Mouse (Mus musculus) neural tube, embryonic 14.5 days (tissue): ENCODE data around the gene Lrtm1. TPM values are rescaled to one million over a fixed set of nuclear protein-coding genes. Genes with fewer than 3 reads are reported as not detected.

ENCODE experiments used
- ATAC-seq: fragments of 200-750 bp; cut with Nextera tagmentation; 2 replicates; pipeline ENCODE4 v1.8.0; 2017; ENCODE audit warnings: low read depth, mild to moderate bottlenecking, moderate TSS enrichment, moderate library complexity
- H3K27ac ChIP-seq: fragments of 300-500 bp; sonication (generic); 2 replicates; pipeline ENCODE4 v1.5.1; 2014; ENCODE audit warnings: low read depth, mild to moderate bottlenecking, control low read depth, low read length, moderate library complexity, mixed read lengths
- H3K27me3 ChIP-seq: fragments of 300-500 bp; sonication (generic); 2 replicates; pipeline ENCODE4 v1.6.1; 2014; ENCODE audit warnings: low read length; ENCODE audit not compliant: control insufficient read depth, insufficient read depth
- H3K36me3 ChIP-seq: fragments of 300-500 bp; sonication (generic); 2 replicates; pipeline ENCODE4 v1.6.1; 2014; ENCODE audit warnings: low read length, mixed read lengths; ENCODE audit not compliant: control insufficient read depth, insufficient read depth
- H3K4me1 ChIP-seq: fragments of 300-500 bp; sonication (generic); 2 replicates; pipeline ENCODE4 v1.6.1; 2014; ENCODE audit warnings: low read length; ENCODE audit not compliant: control insufficient read depth, insufficient read depth
- H3K4me2 ChIP-seq: fragments of 300-500 bp; sonication (generic); 2 replicates; pipeline ENCODE4 v1.6.1; 2014; ENCODE audit warnings: mild to moderate bottlenecking, low read depth, low read length, control low read depth
- H3K4me3 ChIP-seq: fragments of 300-500 bp; sonication (generic); 2 replicates; pipeline ENCODE4 v1.5.1; 2014; ENCODE audit warnings: low read depth, low read length, control low read depth, mixed read lengths
- H3K9ac ChIP-seq: fragments of 300-500 bp; sonication (generic); replicated peaks from 2 replicates; pipeline ENCODE4 v1.6.1; 2014; ENCODE audit warnings: low read depth, mild to moderate bottlenecking, control low read depth, low read length, mixed read lengths
- H3K9me3 ChIP-seq: fragments of 300-500 bp; sonication (generic); 2 replicates; pipeline ENCODE4 v1.6.1; 2016; ENCODE audit warnings: low read length; ENCODE audit not compliant: control insufficient read depth
- WGBS: fragments of 180-500 bp; shearing (Covaris S2); extraction: QIAGEN DNeasy Blood & Tissue Kit; methylation state at CpG from one replicate; pipeline ENCODE4 v1.1.7; 2014; 5-methylcytosine and 5-hydroxymethylcytosine counted together
- polyA plus RNA-seq: library from polyadenylated mRNA; unstranded; fragments of >200 nt; fragmentation: Nextera tagmentation; extraction: Ambion mirVana; gene quantifications from 2 replicates; pipeline ENCODE4 v1.2.1, GENCODE M21; 2014

The Lrtm1 gene
- 0.54 and 0.68 TPM in 2 replicates for polyA plus RNA-seq

DNA sequence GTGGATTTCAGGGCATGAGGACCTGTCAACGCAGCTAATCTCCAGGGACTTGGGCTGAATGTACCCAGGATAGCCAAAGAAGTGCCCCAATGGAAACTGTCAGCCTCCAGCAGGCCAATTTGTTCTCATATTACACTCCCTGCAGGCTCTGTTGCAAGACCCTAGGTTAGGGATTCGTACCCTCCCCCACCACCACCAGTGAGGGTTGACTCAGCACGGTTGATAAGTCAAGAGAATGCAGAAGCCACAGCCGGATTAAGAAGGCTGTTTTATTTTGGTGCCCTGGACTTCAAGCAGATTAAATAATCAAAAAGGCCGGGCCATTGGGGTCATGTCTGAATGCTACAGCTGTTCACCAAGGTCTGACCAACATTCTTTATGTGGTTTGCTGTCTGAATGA, at the start of gene Lrtm1:
Gene Lrtm1, plus strand, starts transcription at position 326 of the 400 bp plus-strand sequence.
- Histone ChIP-seq H3K4me2 (no peak within 1 kb of the TSS), H3K27me3 (no peaks in the 10 kb centered on the region), H3K4me3 (no peak within 1 kb of the TSS), H3K9me3 (no peaks in the 10 kb centered on the region), H3K36me3 (no peaks in the 10 kb centered on the region), H3K9ac (no peak within 1 kb of the TSS), H3K27ac (no peak within 1 kb of the TSS), H3K4me1 (peaks cover 6% of the 10 kb centered on the region; the same call in 1 of the 2 replicates)
- no peak for ATAC-seq
- WGBS, result 22% methylated on average over 5 of the region's 5 CpGs

DNA sequence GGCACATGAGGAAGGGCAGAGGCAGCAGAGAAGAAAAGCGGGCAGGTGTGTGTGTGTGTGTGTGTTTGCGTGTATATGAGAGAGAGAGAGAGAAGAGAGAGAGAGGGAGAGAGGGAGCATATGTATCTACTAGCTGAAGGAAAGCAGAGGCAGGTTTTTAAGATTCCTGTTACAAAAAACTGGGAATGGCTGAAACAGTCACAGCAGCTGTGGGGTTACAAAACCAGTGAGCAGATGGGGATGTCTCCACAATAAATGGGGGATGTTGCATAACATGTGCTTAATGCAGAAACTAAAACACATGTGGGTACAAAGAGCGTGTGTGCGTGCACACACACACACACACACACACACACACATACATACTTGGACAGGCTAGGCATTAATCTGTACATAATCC, 48.8 kb upstream of the Lrtm1 start:
- WGBS, result 92% methylated on average over 4 of the region's 4 CpGs
- Histone ChIP-seq H3K27me3 (no peaks in the 10 kb centered on the region), H3K9me3 (no peaks in the 10 kb centered on the region), H3K27ac (no peak overlapping the region), H3K4me2 (no peak overlapping the region), H3K36me3 (no peaks in the 10 kb centered on the region), H3K4me1 (no peaks in the 10 kb centered on the region), H3K9ac (no peak overlapping the region), H3K4me3 (no peak overlapping the region)
- ATAC-seq, result no peak

DNA sequence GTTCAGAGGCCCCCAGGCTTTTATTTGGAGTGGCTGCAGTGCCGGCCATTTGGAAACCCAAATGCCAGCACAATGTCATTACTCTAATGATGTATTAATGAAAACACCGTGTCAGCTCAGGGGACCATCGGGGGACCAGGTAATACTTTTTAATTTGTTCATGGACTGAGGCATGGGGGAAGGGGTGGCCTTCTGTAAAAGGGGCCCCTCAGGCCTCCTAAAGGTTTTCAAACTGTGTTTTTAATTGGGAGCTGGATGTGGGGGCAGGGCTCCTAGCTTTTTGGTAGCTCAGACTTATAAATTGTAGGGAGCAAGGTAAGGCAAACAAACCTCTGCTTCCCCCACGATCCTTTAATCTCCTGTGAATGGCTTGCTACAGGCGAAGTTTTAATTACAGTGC, 45.4 kb upstream of the Lrtm1 start:
- Histone ChIP-seq H3K4me1 (no peaks in the 10 kb centered on the region), H3K4me2 (no peak overlapping the region), H3K27me3 (no peaks in the 10 kb centered on the region), H3K9me3 (no peaks in the 10 kb centered on the region), H3K9ac (no peak overlapping the region), H3K36me3 (no peaks in the 10 kb centered on the region), H3K27ac (no peak overlapping the region), H3K4me3 (no peak overlapping the region)
- no peak for ATAC-seq
- 58% methylated on average over 5 of the region's 5 CpGs for WGBS

DNA sequence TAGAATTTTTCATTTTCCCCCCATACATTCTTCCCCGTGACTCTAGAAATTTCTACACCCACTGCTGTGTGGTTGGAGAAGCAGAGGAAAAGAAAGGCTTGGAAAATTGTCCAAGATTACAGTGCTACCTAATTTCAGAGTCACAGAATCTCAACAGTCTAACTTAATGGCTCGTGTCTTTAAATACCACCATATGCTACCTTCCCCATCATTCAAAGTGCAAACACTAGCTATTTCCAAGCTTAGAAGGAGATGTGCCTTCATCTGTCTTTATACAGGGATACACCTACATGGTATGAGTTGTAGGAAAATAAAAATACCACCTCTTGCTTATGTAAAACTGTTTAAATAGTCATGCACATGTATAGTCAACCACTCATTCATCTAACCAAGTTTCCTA, 38.8 kb upstream of the Lrtm1 start:
- H3K4me3 ChIP-seq, result no peak overlapping the region
- H3K27me3 ChIP-seq, result no peaks in the 10 kb centered on the region
- no peaks in the 10 kb centered on the region for H3K36me3 ChIP-seq
- no peaks in the 10 kb centered on the region for H3K4me1 ChIP-seq
- no peak for ATAC-seq
- H3K4me2 ChIP-seq, result no peak overlapping the region
- H3K27ac ChIP-seq, result no peak overlapping the region
- WGBS, result 85% methylated on average over 2 of the region's 2 CpGs
- no peaks in the 10 kb centered on the region for H3K9me3 ChIP-seq
- H3K9ac ChIP-seq, result no peak overlapping the region

DNA sequence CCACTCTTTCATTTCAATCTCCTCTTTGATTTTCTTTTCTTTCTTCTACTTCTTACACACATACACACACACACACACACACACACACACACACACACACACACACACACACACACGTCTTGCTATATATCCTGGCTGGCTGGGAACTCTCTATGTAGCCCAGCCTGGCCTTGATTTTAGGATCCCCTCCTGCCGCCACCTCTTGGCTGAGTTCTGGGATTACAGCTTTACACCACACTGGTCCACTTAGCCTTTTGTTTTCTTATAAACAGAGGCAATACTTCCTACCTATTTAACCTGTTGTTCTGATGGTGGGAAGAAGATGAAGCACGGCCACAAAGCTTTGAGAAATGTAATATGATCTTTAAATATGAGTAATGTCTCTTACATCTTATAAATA, 37.5 kb upstream of the Lrtm1 start:
- no peak for ATAC-seq
- Histone ChIP-seq H3K4me3 (no peak overlapping the region), H3K4me2 (no peak overlapping the region), H3K27ac (no peak overlapping the region), H3K27me3 (no peaks in the 10 kb centered on the region), H3K4me1 (no peaks in the 10 kb centered on the region), H3K9me3 (no peaks in the 10 kb centered on the region), H3K36me3 (no peaks in the 10 kb centered on the region), H3K9ac (no peak overlapping the region)
- WGBS, result 24% methylated on average over 3 of the region's 3 CpGs

DNA sequence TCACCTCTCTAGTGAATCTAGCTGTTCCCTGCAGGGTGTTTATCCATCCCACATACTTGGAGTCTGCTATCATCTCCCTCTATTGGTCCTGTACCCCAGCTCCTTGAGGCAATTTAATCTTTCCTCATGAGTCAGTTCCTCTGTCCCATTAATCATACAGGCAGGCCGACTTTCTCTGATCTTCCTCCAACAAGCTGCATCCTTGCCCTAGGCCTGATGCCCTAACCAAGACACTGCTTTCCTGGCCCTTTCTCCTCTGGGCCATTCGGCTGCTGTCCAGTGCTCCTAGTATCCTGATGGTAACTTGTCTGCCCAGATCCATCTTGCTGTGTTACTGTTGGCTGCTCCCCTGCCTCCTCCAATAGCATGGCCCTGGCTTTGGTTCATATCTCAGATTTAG, 33.7 kb upstream of the Lrtm1 start:
- Histone ChIP-seq H3K9ac (no peak overlapping the region), H3K27me3 (no peaks in the 10 kb centered on the region), H3K4me2 (no peak overlapping the region), H3K9me3 (no peaks in the 10 kb centered on the region), H3K36me3 (no peaks in the 10 kb centered on the region), H3K4me1 (no peaks in the 10 kb centered on the region), H3K4me3 (no peak overlapping the region), H3K27ac (no peak overlapping the region)
- 84% methylated on average over 2 of the region's 2 CpGs for WGBS
- no peak for ATAC-seq

DNA sequence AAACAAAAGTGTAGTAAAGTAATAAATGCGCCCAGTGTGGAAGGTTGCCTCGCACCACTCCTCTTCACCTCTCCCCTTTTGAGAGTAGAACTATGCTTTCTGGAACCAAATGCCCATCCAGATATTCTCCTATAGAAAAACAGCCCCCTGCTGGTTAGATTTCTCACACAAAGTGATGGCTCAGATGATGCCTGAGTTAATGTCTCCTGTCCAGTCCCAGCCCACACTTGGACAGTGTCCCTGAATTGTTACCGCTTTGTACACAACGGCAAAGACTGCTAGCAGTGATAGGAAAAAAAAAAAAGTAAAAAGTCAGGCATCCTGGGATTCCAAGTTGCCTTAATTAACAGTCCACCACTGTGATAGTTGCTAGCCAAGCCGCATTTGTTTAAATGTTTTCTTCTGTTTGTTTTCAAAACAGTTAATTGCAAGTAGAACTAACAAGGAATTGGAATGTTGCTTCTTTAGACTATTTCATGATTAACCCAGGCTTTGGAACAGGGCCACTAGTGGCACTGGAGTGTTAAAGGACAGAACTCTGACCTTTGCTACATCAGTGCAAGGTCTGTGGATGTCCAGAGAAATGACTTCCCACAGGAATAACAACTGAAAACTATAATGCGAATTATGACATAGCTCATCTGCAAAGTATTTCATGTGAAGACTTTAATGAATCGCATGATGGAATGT, 29.7 kb upstream of the Lrtm1 start:
- Histone ChIP-seq H3K27ac (no peak overlapping the region), H3K36me3 (no peaks in the 10 kb centered on the region), H3K27me3 (no peaks in the 10 kb centered on the region), H3K9ac (no peak overlapping the region), H3K4me3 (no peak overlapping the region), H3K9me3 (no peaks in the 10 kb centered on the region), H3K4me1 (no peaks in the 10 kb centered on the region), H3K4me2 (no peak overlapping the region)
- WGBS, result 81% methylated on average over 7 of the region's 7 CpGs
- ATAC-seq, result no peak

DNA sequence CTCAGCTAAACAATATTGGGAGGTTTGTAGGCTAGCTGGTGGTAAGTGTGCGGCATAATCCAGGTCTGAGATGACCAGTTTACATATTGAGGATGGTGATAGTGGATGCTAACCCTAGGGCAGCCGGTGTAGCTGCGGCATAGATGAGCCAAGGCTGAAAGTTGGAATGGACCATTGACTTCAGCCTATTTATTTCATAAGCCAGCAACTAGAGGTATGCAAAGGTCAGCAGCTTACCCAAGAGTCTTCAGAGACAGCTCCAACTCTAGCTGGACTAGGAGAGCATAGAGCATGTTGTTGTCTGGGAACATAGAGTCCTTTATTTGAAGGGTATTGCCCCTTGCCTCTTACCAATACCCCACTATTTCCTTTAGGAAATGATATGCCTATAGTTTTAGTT, 21.4 kb upstream of the Lrtm1 start:
- Histone ChIP-seq H3K27me3 (no peaks in the 10 kb centered on the region), H3K4me3 (no peak overlapping the region), H3K4me1 (no peaks in the 10 kb centered on the region), H3K36me3 (no peaks in the 10 kb centered on the region), H3K27ac (no peak overlapping the region), H3K4me2 (no peak overlapping the region), H3K9me3 (no peaks in the 10 kb centered on the region), H3K9ac (no peak overlapping the region)
- WGBS, result 95% methylated on average over 3 of the region's 3 CpGs
- no peak for ATAC-seq

DNA sequence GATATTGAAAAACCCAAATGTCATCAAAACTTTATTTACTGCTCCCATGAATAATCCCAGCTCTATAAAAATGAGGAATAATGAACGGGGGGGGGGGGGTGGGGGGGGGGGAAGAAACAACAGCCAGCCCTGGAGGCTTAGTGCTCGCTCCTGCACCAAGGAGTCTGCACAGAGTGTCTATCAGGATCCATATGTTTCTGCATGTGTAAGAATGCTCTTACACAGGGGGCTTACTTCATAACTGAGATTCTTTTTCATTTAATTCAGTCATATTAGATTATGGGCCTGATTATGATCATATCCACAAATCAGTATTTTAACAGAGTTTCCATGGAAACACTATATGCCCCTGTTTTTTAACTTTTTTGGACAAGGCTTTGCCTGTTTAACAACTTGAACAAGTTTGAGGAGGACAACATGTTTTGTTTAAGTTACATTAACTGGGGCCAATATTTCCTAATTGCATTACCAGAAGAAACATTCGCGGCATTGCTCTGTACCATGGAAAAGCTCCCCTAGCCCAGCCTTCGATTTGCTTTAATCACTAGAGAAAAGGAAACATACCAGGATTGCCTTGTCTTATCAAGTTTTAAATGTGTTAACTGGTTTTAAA, 12.7 kb upstream of the Lrtm1 start:
- no peak overlapping the region for H3K4me2 ChIP-seq
- no peak overlapping the region for H3K27ac ChIP-seq
- no peak for ATAC-seq
- H3K9me3 ChIP-seq, result no peaks in the 10 kb centered on the region
- H3K27me3 ChIP-seq, result no peaks in the 10 kb centered on the region
- H3K4me3 ChIP-seq, result no peak overlapping the region
- H3K9ac ChIP-seq, result no peak overlapping the region
- H3K4me1 ChIP-seq, result no peaks in the 10 kb centered on the region
- WGBS, result 85% methylated on average over 4 of the region's 5 CpGs
- H3K36me3 ChIP-seq, result no peaks in the 10 kb centered on the region
